Mouse (Mus musculus) CD4-positive, CD25-positive, alpha-beta regulatory T cell, adult 4 months (primary cell): ENCODE results near the gene Bud23. TPM values are rescaled to one million over a fixed set of nuclear protein-coding genes. Genes with fewer than 3 reads are reported as not detected.
A peak's percentile ranks its signal among the peaks of the same experiment; 100 is the strongest.
"Not testable (repeated sequence)": the region's sequence is repeated elsewhere in the genome, so short reads cannot be mapped to it uniquely, and the experiment has no call there.

Experiments
- ATAC-seq: one replicate; pipeline ENCODE4 v1.8.0; 2017
- polyA plus RNA-seq, 2 experiments: library from polyadenylated mRNA; unstranded; fragments of 100-300 nt; shearing (Covaris generic); gene quantifications; one replicate each; pipeline ENCODE4 v1.2.1; 2017

Bud23 gene
- polyA plus RNA-seq, 2 experiments from 2014 or later, result 60.8 to 103 TPM

GRCm38 (mm10) chr5:135070448-135070847 is 5.7 kb upstream of the Bud23 start:
- ATAC-seq, result no peak

DNA sequence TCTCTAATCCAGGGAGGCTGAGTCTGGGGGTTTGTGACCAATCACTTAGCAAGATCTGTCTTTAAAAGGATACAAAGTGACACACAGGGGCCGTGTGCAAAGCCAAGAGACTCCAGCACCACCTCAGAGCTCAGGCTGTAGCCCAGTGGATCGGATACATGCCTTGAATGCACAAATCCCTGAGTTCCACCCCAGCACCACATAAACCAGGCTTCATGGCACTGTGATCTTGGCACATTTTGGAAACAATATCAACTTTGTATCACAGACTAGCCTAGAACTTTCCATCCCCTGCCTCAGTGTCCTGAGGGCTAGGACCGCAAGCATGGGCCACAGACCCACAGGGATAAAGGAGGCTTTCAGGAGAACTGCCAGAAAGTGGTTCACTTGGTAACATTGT is 1.2 kb upstream of the Bud23 start:
- no peak for ATAC-seq

DNA sequence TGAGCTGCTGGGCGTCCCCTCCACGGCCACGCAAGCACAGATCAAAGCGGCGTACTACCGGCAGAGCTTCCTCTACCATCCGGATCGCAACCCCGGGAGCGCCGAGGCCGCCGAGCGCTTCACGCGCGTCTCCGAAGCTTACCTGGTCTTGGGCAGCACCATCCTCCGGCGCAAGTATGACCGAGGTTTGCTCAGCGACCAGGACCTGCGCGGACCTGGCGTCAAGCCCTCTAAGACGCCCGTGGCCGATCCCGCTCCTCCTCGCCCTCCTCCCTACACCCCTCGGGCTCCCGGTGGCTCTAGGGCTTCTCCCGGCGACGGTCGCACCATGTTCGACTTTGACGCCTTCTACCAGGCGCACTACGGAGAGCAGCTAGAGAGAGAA is 385 bp downstream of the Bud23 start:
- ATAC-seq, result peak; percentile 65

GRCm38 (mm10) chr5:135063629-135064381 is 954 bp downstream of the Bud23 start, which contains the start of gene Dnajc30:
Gene Dnajc30 (plus strand): TSS chr5:135064202.
- ATAC-seq, result peak; percentile 98

DNA sequence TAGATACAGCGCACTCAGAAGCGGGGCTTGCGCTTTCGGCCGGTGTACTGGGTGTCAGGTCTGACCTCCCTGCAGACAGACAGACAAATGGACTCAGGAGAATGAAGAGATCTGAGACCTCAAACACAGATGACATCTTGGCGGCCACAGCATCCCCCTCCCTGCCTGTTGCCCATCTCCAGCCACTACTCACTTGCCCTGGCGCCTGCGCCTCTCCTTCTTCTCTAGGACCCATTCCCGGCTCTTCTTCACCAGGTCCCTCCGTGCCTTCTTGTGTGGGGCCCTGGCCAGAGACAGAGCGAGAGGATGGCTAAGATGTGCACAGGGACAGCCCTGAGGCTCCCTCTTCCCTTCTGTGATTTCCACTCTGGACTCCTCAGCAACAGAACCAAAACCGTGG is 11.4 kb downstream of the Bud23 start:
- no peak for ATAC-seq

DNA sequence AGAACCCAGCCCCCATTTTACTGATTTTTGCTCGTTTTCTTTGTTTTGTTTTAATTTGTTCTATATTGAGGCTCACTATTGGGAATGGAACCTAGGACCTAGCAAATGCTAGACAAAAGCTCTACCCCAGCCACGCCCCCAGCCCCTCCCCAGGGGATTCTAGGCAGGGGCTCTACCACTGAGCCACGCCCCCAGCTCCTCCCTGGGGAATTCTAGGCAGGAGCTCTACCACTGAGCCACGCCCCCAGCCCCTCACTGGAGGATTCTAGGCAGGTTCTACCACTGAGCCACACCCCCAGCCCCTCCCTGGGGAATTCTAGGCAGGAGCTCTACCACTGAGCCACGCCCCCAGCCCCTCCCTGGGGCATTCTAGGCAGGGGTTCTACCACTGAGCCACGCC is 15.5 kb downstream of the Bud23 start:
- not testable (repeated sequence) for ATAC-seq

DNA sequence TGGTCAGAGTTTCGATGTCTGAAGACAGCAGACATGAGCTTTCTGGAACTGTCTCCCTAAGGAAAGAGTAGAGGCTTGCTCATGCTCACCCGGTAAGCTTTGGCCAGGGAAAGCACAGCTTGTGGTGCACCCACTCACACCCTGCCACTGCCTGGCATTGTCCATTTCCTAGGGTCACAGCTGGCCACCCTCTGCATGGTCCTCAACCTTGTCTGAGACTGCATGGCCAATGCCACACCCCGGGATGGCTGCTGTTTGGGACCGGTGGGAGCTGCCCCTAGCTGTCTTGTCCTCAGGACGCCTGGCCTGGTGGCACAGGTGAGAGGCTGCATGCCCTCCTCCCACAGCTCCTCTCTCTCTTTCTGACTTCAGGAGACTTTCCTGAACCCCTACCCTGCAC is 16.2 kb downstream of the Bud23 start:
- no peak for ATAC-seq

DNA sequence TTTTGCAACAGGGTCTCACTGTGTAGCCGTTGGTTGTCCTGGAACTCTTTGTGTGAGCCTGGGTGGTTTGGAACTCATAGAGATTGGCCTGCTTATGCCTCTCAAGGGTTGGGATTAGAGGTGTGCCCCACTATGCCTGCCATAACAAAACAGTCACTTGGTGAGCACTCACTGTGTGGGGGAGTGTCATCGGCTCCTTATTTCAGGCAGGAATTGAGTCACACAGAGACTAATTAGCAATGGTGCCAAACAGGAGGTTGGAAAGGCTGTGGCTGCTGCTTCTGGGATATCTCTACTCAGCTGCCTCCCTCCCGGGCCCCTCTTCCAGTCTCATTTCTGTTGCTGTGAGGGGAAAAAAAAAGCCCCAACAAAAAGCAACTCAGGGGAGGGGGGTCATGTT is 20.2 kb downstream of the Bud23 start:
- ATAC-seq, result no peak

- ATAC-seq, result no peak
Measured at GRCm38 (mm10) chr5:135042105-135042788, 22.5 kb downstream of the Bud23 start.

- no peak for ATAC-seq
Measured at GRCm38 (mm10) chr5:135040777-135041176, 24.0 kb downstream of the Bud23 start.

- no peak for ATAC-seq
Measured at GRCm38 (mm10) chr5:135040059-135040458, 24.7 kb downstream of the Bud23 start.

DNA sequence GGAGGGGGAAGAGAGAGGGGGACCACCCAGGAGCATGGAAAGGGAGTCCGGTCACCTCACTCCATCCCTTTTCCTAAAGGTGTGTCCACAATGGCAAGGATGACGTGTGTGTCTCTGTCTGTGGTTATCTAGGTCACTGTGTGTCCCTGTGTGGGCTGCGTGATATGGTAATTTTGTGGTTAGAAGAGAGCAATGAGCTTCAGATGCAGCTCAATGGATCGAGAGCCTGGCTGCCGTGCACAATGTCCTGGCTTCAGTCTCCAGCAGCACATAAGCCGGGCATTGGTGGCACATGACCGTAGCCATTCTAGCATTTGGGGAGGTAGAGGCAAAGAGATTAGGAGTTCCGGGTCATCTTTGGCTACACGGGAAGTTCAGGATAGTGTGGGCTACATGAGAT is 25.2 kb downstream of the Bud23 start:
- no peak for ATAC-seq

GRCm38 (mm10) chr5:135037946-135038345 is 26.8 kb downstream of the Bud23 start:
- no peak for ATAC-seq

DNA sequence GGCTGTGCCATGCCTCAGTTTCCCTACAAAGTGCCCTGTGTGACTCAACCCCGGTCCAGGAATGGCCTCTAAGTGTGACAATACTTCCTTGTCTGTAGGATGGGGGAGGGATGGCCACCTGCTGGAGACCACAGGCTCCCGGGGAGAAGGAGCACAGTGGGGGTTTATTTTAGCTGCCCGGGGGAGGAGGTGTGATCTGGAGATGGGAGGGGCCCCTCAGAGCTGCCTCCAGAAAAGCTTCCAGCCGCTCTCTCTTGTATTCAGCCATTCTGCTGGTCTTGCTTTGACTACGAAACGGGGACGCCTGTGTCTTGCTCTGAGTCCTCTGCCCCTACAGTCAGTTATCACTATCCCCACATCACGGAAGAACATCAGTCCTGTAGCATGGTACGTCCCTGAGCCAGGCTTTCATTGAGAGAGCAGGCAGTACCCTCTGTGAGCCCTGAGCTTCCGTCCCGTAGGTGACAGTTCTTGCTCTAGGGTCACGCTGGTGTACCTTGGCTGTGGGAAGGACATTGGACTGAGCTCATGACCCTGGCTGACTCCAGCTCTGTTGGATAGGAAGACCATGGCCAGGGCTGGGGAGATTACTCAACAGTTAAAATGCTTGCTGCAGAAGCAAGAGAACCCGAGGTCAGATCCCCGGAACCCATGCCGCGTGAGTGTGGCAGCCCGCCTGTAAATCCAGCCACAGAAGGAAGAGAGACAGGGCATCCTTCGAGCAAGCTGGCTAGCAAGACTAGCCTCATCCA is 29.0 kb downstream of the Bud23 start:
- no peak for ATAC-seq

GRCm38 (mm10) chr5:135034593-135034992 is 30.2 kb downstream of the Bud23 start:
- ATAC-seq, result no peak

DNA sequence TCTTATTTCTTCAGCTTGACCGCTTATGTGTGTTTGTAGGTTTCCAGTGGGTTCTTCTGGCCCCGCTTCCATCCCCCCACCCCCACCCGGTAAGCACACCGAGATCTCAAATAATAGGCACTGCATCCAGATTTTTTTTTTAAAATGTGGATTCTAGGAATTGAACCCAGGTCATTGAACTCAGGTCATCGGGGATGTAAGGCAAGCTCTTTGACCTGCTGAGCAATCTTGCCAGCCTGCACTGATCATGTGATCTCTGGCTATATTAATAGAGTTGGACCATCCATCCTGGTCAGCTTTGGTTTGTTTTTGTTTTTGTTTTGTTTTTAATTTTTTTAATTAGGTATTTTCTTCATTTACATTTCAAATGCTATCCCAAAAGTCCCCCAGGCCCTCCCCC is 32.2 kb downstream of the Bud23 start:
- no peak for ATAC-seq

DNA sequence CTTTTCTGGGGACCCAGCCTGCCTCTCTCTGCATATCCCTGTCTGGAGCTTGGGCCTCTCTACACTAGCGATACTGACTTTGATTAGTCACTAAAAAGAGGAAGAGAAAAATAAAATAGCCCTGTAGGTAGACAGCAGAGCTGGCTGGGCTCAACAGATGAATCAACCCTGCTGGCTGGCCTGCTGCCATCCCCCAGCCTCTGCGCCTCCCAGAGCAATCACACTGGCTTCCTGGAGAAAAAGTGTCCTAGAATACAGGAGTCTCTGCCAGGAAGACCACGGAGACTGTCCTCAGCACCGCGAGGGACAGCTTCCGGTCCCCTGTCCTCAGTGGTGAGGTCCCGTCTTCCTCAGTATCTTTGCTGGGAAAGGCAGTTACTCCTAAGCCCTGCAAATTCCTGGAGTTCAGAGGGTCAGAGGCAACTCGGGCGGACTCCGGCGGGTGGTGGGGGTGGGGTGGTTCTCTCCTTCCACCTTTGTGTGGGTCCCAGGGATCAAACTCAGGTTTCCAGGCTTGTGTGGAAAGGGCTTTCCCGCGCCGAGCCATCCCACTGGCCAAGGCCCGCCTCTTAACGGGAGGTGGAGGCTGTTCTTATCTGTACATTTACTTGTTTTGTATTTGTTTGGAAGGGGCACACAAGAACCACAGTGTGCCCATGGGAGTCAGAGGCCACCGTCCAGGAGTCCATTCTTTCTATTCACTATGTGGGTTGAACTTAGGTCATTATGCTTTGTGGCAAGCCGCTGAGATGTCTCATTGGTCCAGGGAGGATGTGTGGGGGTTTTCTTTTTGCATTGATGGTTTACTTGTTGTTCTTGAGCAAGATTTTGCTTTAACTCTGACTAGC is 35.5 kb downstream of the Bud23 start:
- ATAC-seq, result no peak

- ATAC-seq, result no peak
Measured at GRCm38 (mm10) chr5:135025899-135026298, 38.9 kb downstream of the Bud23 start.

- ATAC-seq, result peak; percentile 78
Measured at GRCm38 (mm10) chr5:135024665-135025224, 40.0 kb downstream of the Bud23 start.

DNA sequence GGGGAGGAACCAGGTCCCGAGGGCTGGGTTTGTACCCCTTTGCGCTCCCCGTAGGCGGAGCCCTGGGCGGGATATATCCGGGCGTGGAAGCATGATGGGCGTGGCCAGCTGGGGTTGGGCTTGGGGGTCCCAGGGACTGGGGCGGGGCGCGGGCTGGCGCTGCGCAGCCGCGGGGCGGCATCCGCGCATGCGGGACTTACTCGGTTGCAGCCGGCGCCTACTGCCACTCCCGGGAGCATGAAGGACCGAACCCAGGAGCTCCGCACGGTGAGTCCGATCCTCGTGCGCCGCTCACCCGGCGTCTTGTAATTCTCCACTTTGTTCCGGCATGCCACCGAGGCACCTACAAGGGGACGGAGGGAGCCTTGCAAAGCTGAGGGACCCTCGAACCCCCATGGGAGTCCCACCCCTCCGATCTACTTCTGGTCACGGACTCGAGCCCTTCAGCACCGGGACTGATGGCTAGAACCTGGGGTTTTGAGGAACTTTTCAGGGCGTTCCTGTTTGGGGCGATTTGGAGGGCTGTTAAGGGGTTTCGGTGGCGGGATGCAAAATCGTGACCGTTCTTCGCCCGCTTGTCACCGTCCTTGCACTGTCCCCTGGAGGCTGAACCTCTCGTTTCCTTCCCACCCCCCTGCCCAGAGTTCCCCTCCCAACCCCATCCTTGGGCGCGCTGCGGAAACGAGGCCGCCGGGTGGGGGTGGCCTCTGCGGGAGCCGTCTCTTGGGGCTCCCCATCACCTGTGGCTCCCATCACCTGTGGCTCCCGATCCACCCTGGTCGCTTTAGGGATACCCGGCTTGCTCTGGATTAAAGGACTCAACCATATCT is 41.2 kb downstream of the Bud23 start, which contains the start of gene Stx1a:
Gene Stx1a (plus strand): TSS at position 139 of the 830 bp plus-strand sequence.
- ATAC-seq, result peak; percentile 52

GRCm38 (mm10) chr5:135021814-135022213 is 42.9 kb downstream of the Bud23 start:
- no peak for ATAC-seq
